Mouse (Mus musculus) heart, embryonic 13.5 days (tissue): Measurements from ENCODE around the gene Gins2. TPM values are rescaled to one million over a fixed set of nuclear protein-coding genes. Genes with fewer than 3 reads are reported as not detected.
A peak's percentile ranks its signal among the peaks of the same experiment; 100 is the strongest.

ENCODE experiments used
- ATAC-seq: fragments of 200-750 bp; cut with Nextera tagmentation; 2 replicates; pipeline ENCODE4 v1.8.0; 2017; ENCODE audit warnings: moderate TSS enrichment; ENCODE audit not compliant: insufficient number of reproducible peaks, low FRiP score, low TSS enrichment; ENCODE audit errors: extremely low read depth
- H3K27ac ChIP-seq: fragments of 300-500 bp; sonication (generic); replicated peaks from 2 replicates; pipeline ENCODE4 v1.5.1; 2015; ENCODE audit warnings: moderate library complexity, mild to moderate bottlenecking, inconsistent platforms
- H3K27me3 ChIP-seq: fragments of 300-500 bp; sonication (generic); replicated peaks from 2 replicates; pipeline ENCODE4 v1.6.1; 2015; ENCODE audit warnings: mild to moderate bottlenecking, inconsistent platforms
- H3K36me3 ChIP-seq: fragments of 300-500 bp; sonication (generic); 2 replicates; pipeline ENCODE4 v1.6.1; 2015; ENCODE audit warnings: mild to moderate bottlenecking, inconsistent platforms
- H3K4me1 ChIP-seq: fragments of 300-500 bp; sonication (generic); 2 replicates; pipeline ENCODE4 v1.6.1; 2015; ENCODE audit warnings: inconsistent platforms
- H3K4me2 ChIP-seq: fragments of 300-500 bp; sonication (generic); 2 replicates; pipeline ENCODE4 v1.6.1; 2015; ENCODE audit warnings: inconsistent platforms, mild to moderate bottlenecking, moderate library complexity
- H3K4me3 ChIP-seq: fragments of 300-500 bp; sonication (generic); 2 replicates; pipeline ENCODE4 v1.5.1; 2015; ENCODE audit warnings: moderate library complexity, mild to moderate bottlenecking, inconsistent platforms
- H3K9ac ChIP-seq: fragments of 300-500 bp; sonication (generic); 2 replicates; pipeline ENCODE4 v1.6.1; 2015; ENCODE audit warnings: inconsistent platforms, mild to moderate bottlenecking, moderate library complexity
- H3K9me3 ChIP-seq: fragments of 300-500 bp; sonication (generic); 2 replicates; pipeline ENCODE4 v1.6.1; 2016; ENCODE audit warnings: inconsistent platforms
- WGBS: fragments of 180-500 bp; shearing (Covaris S2); methylation state at CpG from one replicate; pipeline ENCODE4 v1.1.7; 2015; ENCODE audit warnings: mixed read lengths; 5-methylcytosine and 5-hydroxymethylcytosine counted together
- polyA plus RNA-seq: library from polyadenylated mRNA; unstranded; fragments of >200 nt; fragmentation: Nextera tagmentation; extraction: Ambion mirVana; gene quantifications from 2 replicates; pipeline ENCODE4 v1.2.1, GENCODE M21; 2015

The Gins2 gene
- polyA plus RNA-seq, 1 experiment from 2014 or later: 79.8 TPM

- H3K4me2 ChIP-seq: no peak overlapping the region
- no peaks in the 10 kb centered on the region for H3K27me3 ChIP-seq
- H3K36me3 ChIP-seq: peaks cover 98% of the 10 kb centered on the region
- ATAC-seq: no peak
- no peak overlapping the region for H3K4me3 ChIP-seq
- H3K4me1 ChIP-seq: peaks cover 34% of the 10 kb centered on the region
- 84% methylated on average over 11 of the region's 11 CpGs for WGBS
- H3K27ac ChIP-seq: no peak overlapping the region
- H3K9ac ChIP-seq: no peak overlapping the region
- no peaks in the 10 kb centered on the region for H3K9me3 ChIP-seq
Measured at GRCm38 (mm10) chr8:120573866-120574265, 15.2 kb downstream of the Gins2 start.

GRCm38 (mm10) chr8:120572534-120572933 is 16.6 kb downstream of the Gins2 start:
- Histone ChIP-seq H3K4me2 (no peak overlapping the region), H3K4me3 (no peak overlapping the region), H3K27ac (no peak overlapping the region), H3K27me3 (no peaks in the 10 kb centered on the region), H3K36me3 (peaks cover 98% of the 10 kb centered on the region), H3K9me3 (no peaks in the 10 kb centered on the region), H3K9ac (no peak overlapping the region), H3K4me1 (peaks cover 34% of the 10 kb centered on the region)
- 80% methylated on average over 21 of the region's 21 CpGs for WGBS
- no peak for ATAC-seq

DNA sequence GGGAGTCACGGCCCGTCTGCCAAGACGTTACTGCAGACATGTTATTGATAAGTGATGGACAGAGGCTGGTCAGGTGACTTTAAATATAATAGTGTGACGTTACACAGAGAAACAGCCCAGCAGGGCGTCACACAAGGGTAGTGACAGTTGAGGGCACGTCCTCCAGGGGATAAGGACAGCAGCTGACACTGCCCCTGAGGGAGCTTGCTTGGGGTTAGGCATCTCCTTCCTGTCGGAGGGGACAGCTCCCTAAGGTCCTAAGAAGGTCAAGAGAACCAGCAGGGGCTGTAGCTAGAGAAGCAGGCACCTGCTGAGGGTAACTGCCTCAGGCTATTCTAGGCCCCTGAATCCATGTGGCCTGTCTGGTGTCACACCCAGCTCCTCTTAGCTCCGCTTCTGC is 17.5 kb downstream of the Gins2 start:
- Histone ChIP-seq H3K36me3 (peaks cover 98% of the 10 kb centered on the region), H3K9ac (no peak overlapping the region), H3K27me3 (no peaks in the 10 kb centered on the region), H3K4me3 (no peak overlapping the region), H3K4me2 (no peak overlapping the region), H3K27ac (no peak overlapping the region), H3K4me1 (peaks cover 37% of the 10 kb centered on the region), H3K9me3 (no peaks in the 10 kb centered on the region)
- no peak for ATAC-seq
- 76% methylated on average over 8 of the region's 8 CpGs for WGBS

DNA sequence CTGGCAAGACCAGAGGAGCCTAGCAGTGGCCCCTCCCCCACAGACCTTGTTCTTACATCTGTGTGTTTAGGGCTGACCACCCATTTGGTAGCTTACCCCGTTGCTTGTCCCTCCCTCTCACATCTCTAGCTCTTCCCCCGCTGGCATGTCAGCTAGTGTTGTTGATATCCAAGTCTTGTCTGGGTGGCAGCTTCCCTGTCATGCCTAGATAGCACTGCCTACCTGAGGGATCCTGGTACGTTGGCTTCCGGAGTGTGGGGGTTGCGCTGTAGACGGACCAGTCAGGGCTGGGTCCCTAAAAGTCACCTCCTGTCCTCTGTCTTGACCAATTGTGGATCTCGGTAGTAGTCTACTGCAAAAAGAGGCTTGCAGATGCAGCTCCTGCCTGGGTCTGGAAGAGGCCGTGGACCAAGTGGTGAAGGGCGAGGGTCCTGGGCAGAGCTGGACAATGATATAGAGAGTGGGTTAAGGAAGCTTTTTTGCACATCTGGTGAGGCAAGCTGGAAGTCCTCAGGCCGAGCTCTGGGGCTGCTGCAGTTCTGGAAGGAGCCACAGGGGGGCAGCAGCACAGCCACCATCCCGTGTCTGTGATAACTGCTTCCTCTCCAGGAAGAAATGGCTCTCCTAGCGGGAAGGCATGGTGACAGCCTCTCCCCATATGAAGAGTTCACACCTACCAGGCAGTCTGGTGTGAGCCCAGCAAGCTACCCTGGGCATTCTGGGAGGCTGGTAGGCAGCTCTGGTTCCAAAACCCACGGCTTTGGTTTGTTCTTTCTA is 19.0 kb downstream of the Gins2 start:
- H3K27ac ChIP-seq: no peak overlapping the region; the same call in 1 of the 2 replicates
- H3K4me1 ChIP-seq: peaks cover 38% of the 10 kb centered on the region
- no peak overlapping the region for H3K4me2 ChIP-seq
- WGBS: 47% methylated on average over 13 of the region's 13 CpGs
- H3K27me3 ChIP-seq: no peaks in the 10 kb centered on the region
- H3K9ac ChIP-seq: peak overlapping the region; percentile 33; the same call in 1 of the 2 replicates
- peaks cover 93% of the 10 kb centered on the region for H3K36me3 ChIP-seq
- H3K4me3 ChIP-seq: no peak overlapping the region
- no peak for ATAC-seq
- H3K9me3 ChIP-seq: no peaks in the 10 kb centered on the region

DNA sequence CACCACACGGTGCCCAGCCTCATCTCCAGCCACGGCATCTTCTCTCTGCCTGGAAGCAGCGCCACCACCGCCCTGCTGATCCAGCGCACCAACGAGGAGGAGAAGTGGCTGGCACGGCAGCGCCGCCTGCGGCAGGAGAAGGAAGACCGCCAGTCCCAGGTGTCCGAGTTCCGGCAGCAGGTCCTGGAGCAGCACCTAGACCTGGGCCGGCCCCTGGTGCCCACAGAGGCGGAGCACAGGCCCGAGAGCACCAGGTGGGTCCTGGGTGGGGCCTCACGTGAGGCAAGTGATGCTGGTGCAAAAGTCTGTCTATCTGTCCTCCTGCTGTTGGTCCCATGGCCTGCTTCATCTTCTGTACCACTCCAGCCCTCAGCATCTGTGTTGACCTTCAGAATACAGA is 20.0 kb downstream of the Gins2 start:
- Histone ChIP-seq H3K27me3 (no peaks in the 10 kb centered on the region), H3K9me3 (no peaks in the 10 kb centered on the region), H3K27ac (no peak overlapping the region), H3K36me3 (peaks cover 88% of the 10 kb centered on the region), H3K4me2 (no peak overlapping the region), H3K4me1 (peaks cover 41% of the 10 kb centered on the region), H3K4me3 (no peak overlapping the region), H3K9ac (no peak overlapping the region)
- 93% methylated on average over 17 of the region's 17 CpGs for WGBS
- ATAC-seq: no peak

- Histone ChIP-seq H3K27me3 (no peaks in the 10 kb centered on the region), H3K4me1 (peaks cover 50% of the 10 kb centered on the region), H3K9ac (no peak overlapping the region), H3K4me3 (no peak overlapping the region), H3K27ac (no peak overlapping the region), H3K36me3 (peaks cover 80% of the 10 kb centered on the region), H3K4me2 (no peak overlapping the region), H3K9me3 (no peaks in the 10 kb centered on the region)
- 92% methylated on average over 37 of the region's 37 CpGs for WGBS
- ATAC-seq: no peak
Measured at GRCm38 (mm10) chr8:120568164-120568798, 20.8 kb downstream of the Gins2 start.

DNA sequence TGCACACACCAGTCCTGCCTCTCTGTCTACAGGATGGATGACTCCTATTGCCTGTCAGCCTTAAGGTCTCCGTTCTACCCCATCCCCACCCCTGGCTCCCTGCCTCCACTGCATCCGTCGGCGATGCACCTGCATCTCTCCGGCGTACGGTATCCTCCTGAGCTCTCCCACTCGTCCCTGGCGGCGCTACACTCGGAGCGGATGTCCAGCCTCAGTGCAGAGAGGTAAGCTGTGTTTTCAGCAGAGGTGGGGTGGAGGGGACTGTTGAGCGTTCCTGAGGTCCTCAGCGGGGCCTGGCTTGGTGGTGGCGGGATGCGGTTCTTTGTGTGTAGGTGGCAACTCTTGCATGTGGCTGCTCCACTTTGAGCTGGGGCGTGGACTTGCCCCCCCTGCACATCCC is 21.4 kb downstream of the Gins2 start:
- Histone ChIP-seq H3K4me3 (no peak overlapping the region), H3K4me2 (no peak overlapping the region), H3K4me1 (peaks cover 55% of the 10 kb centered on the region), H3K9me3 (no peaks in the 10 kb centered on the region), H3K27me3 (no peaks in the 10 kb centered on the region), H3K36me3 (peaks cover 77% of the 10 kb centered on the region), H3K9ac (no peak overlapping the region), H3K27ac (no peak overlapping the region)
- 94% methylated on average over 17 of the region's 17 CpGs for WGBS
- ATAC-seq: no peak

- Histone ChIP-seq H3K27ac (no peak overlapping the region), H3K27me3 (no peaks in the 10 kb centered on the region), H3K4me1 (peaks cover 66% of the 10 kb centered on the region), H3K36me3 (peaks cover 69% of the 10 kb centered on the region), H3K9me3 (no peaks in the 10 kb centered on the region), H3K4me2 (no peak overlapping the region), H3K4me3 (no peak overlapping the region), H3K9ac (peak overlapping the region; percentile 2; the same call in 1 of the 2 replicates)
- WGBS: 88% methylated on average over 8 of the region's 8 CpGs
- ATAC-seq: no peak
Measured at GRCm38 (mm10) chr8:120566681-120567080, 22.4 kb downstream of the Gins2 start.

GRCm38 (mm10) chr8:120565151-120565711 is 23.9 kb downstream of the Gins2 start:
- Histone ChIP-seq H3K36me3 (peaks cover 56% of the 10 kb centered on the region), H3K9ac (peak overlapping the region; percentile 5), H3K4me2 (no peak overlapping the region), H3K4me3 (no peak overlapping the region), H3K27me3 (no peaks in the 10 kb centered on the region), H3K4me1 (peaks cover 75% of the 10 kb centered on the region), H3K9me3 (no peaks in the 10 kb centered on the region), H3K27ac (peak overlapping the region; percentile 98)
- 40% methylated on average over 7 of the region's 7 CpGs for WGBS
- no peak for ATAC-seq

DNA sequence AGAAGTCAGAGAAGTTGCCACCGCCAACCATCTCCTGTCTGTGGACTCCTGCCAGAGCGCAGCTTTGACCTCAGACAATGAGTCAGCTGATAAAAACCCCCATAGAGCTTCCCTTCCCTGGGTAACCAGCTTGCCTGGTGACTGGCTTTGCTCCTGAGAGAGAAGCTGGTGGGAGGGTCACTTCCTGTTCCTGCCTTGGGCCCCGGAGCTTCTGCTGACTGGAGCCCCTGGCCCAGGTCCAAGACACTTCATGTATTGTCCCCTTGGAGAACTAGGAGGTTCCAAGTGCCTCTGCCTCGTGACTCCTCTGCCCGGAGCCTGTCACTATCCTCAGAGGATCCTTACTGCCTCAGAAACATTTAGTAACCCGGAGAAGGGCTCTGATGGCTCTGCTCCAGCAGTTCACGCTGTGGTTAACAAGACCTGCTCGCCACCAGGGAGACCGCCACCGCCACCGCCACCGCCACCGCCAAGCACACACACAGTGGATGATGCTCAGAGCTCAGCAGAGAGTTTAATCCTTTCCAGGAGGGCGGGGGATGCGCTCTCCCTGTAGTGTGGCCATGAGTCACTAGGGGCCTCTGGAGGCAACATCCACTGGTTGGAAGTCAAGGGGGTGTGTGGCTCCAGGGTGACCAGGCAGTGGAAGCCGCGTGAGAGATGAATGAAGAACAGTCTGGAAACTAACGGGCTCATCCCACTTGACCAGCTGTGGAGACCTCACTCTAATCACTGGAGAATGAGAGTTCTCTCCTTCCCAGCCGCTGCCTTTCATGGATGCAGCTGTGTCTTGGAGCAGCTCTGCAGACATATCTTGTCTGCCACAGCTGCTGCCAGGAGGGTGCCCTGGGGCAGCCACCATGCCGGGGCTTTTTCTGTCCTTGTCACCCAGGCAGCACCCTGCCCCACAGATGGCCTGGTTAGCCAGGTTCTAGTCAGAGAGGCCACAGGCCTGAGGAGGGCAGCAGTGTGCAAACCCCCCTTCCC is 25.0 kb downstream of the Gins2 start:
- H3K4me1 ChIP-seq: peaks cover 77% of the 10 kb centered on the region

GRCm38 (mm10) chr8:120563348-120563724 is 25.8 kb downstream of the Gins2 start:
- Histone ChIP-seq H3K36me3 (peaks cover 49% of the 10 kb centered on the region), H3K9me3 (no peaks in the 10 kb centered on the region), H3K27ac (peak overlapping the region; percentile 98), H3K4me3 (peak overlapping the region; percentile 19; the same call in 1 of the 2 replicates), H3K4me1 (peaks cover 85% of the 10 kb centered on the region), H3K4me2 (peak overlapping the region; percentile 57), H3K9ac (peak overlapping the region; percentile 75), H3K27me3 (no peaks in the 10 kb centered on the region)
- no peak for ATAC-seq
- WGBS: 9% methylated on average over 8 of the region's 8 CpGs

More for the DNA sequence above, 25.0 kb downstream of the Gins2 start:
- peak; percentile 58 for ATAC-seq
- 15% methylated on average over 20 of the region's 20 CpGs for WGBS
- Histone ChIP-seq H3K9ac (peak overlapping the region; percentile 75), H3K9me3 (no peaks in the 10 kb centered on the region), H3K36me3 (peaks cover 50% of the 10 kb centered on the region), H3K4me3 (peak overlapping the region; percentile 19), H3K27me3 (no peaks in the 10 kb centered on the region), H3K27ac (peak overlapping the region; percentile 98), H3K4me2 (peak overlapping the region; percentile 57)
